Mouse (Mus musculus): ENCODE data around the gene Dgki.

The Dgki gene

DNA sequence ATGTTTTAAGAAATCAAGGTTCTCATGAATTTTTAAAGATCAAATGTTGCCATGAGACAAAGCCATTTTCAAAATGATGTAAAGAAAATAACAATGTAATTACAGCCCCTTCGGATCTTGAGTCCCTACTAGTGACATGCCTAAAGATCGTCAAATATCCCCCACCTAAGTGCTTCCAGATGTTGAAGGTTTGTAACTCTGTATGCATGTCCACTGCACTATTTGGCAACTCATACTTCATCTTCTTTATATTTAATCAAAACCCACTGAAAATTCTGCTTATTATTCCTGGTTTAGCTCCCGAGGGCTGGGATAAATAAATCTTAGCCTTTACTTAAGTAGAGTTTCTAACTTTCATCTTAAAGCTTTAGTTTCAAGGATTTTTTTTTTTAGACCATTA is 458.3 kb downstream of the Dgki start:
- no peak for DNase-seq

DNA sequence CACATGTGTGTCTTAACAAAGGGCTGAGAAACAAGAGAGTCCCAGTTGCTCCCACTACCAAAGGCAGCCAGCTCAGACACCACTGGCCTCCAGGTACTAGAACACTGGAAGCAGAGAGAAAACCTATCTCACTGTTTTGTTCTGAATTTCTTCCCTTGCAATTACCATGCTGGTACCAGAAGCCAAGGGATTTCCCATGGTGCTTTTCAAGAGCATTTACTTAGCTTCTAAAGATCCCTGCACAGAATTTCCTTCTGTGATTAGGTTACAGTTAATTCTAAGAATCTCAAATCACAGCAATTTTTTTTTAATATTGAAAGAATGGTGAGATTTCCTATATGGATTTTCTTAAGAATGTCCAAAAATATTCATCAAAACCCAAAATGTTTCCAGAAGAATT is 458.8 kb downstream of the Dgki start:
- DNase-seq: no peak

DNA sequence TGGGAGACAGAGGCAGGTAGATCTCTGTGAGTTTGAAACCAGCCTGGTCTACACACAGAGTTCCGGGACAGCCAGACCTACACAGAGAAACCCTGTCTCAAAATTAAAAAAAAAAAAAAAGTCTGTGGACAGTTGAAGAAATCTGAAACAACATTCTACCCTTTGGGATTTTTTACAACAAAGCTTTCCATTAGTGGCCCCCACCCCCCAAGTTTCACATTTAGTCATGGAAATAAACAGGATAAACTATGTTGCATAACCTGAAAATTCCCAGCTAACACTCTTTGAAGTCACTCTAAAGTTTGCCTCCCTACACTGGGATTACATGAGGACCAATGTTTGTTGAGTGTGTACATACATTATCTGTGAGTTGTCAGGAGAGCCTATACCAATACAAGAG is 461.2 kb downstream of the Dgki start:
- no peak for DNase-seq

DNA sequence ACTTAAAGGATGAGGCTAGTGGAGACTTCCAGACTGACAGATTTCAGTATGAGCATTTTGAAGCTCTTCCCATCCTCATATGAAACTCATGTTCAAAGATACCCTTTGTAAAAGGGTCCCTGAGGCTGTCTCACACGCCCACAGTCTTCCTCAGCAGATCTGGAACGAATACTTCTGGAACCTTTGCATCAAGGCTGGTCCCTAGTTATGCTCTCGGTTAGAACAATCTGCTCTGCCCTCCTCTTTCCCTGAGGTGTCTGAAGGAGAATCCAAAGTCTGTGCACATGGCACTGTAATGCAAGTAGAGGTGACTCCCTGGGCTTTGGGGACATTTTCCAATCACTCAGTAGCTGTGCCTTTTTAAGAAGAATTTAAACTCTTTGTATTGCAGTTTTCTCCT is 464.6 kb downstream of the Dgki start:
- no peak for DNase-seq

DNA sequence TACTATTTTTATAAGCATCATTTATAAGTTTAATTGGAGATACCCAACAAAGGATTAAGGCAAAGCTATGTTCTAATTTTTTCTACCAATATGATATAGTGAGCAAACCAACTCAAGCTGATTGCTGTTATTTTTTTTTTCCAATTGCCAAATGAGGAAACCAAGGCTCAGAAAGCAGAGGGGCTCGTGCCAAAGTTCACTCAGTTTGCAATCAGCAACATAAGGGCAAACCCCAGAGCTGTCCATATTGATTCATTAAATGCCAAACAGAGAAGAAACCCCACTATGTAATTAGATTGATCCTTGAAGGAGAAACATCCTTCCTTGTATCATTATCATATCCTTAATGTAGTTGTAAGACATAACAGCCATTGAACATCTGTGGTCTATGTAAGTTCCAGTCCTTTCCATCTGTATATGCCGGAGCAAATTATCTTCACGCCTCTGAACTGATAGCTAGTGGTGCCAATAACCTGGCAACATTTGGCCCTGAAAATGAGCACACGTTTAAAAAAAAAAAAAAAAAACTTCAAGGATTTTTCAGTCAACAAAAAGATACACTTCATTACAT is 465.2 kb downstream of the Dgki start:
- DNase-seq: no peak

DNA sequence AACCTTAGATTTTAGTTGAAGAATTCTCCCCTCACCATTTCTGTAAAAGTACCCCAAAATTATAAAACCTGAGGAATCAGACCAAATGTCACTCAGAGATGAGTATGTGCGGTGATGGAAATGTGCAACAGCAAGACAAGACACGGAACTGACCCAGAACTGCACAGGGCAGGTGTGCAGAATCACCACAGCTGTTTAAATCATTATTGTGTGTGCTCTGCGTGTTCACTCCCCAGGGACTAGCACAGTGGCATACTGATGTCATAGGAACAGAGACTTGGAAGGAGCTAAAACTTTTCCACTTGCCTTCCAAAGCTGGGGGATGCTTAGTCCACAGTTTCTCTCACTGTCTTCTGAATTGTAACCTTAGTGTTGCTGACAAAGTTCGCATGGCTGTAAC is 467.3 kb downstream of the Dgki start:
- no peak for DNase-seq

DNA sequence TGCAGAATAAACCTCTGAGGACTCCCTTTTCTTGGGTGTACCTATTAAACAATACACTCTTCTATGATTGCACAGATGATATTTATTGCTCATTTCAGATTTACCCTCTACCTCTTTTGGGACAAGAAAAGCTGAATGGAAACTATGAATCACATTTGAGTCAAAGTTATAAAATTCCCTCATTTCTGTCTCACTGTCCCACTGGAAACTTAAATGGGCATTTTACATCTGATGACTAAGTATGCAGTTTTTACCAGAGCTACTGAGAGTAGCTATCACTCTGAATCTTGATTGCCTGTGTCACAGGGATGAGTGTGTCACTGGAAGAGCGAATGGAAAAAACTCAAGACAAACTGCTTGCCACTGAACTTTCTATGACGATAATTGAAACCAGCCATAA is 467.8 kb downstream of the Dgki start:
- DNase-seq: no peak

DNA sequence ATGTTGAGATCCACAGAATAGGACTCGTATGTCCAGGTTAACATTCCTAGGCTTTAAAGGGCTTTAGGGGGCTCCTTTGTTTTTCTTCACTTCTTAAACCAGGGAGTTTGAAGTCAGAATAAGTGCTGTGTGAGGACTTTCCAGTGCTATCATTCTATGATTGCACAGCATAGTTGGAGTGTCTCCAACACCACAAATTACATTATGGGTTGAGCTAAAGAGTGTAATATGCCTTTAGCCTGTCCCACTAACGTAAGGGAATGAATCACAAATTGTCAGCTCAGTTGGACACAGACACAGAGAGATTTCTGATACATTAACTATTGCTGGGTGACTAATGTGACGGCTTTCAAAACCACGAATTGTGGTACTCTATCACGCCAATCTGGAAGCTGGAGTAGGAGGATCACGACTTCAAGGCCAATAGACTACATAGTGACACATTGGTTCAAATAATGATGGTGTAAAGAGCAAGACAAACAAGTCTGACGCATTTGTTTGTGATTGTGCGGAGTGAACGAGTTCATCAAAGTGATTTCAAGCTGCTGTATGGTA is 469.5 kb downstream of the Dgki start:
- DNase-seq: no peak

DNA sequence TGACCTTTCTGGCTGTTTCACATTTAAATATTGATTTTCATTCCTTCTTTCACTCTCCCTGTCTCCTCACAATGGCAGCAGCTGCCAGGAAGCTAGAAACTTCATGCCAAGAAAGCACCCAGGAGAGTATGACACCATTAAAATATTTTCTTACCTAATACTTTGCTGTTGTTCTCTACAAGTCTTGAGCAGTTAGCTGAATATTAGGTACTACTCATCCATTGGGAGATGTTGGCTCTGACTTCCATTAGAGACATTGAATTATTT is 480.3 kb downstream of the Dgki start:
- DNase-seq: no peak

DNA sequence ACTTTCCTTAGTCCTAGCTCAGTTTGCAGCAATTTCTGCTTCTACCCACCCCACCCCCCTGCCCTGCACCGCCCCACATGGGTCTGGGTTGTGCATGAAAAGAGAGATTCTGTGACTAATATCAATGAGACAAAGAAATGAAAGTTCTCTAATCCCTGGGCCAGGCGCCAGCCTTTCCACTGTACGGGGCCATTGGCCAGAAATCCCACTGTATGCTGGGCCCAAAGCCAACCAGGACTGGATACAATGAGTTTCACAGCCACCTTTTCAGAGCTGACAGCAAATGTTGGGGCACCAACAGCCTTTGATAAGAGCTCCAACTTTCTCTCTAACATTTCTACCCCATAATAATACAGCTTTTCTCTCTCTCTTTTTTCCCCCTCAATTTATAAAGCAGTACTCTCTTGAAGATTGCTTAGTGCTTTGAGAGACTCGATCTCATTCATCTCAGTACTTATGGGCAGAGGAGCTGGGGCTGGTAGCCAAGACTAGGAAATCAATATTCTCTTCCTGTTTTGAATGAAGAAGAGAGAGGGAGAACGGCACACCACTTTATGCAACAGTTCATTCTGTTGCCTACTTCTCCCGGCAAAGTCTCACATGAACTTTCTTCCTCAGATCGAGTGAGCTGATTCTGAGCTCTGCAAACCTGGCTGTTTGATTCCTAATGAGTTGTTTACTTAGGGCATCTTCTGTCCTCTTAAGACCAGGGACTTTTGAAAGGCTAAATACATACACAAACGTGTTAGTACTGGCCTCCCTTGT is 480.8 kb downstream of the Dgki start:
- peak; percentile 74 for DNase-seq

DNA sequence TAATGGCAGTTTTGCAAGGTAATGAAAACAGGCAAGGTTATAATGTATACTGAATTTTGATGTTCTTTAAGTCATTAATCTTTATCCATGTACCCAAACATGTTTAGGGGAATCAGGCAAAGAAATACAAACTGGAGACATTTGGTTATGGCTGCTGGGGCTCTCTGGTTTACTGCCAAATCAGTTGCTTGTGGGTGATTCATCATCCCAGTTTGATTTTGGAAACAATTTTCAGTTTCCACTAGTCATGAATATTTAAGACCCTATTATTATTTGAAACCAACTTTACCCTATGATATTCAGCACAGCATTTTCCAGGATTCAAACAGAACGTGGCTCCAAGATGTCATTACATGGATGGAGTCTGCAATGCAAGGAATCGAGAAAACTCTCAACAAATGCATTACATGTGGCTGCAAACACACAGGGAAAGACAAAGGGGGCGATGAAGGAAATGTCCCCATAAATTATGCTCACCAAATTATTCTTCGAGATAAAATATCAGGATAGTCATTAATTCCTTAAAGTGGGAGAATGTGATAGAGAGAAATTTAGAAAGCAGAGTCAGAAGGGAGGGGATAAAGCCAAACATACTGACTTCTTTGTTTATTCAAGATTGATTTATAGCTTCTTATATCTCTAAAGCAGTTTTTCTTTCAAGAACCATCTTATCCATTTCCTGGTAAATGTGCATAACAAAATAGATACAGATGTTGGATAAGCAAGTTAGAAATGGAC is 481.5 kb downstream of the Dgki start:
- DNase-seq: no peak

DNA sequence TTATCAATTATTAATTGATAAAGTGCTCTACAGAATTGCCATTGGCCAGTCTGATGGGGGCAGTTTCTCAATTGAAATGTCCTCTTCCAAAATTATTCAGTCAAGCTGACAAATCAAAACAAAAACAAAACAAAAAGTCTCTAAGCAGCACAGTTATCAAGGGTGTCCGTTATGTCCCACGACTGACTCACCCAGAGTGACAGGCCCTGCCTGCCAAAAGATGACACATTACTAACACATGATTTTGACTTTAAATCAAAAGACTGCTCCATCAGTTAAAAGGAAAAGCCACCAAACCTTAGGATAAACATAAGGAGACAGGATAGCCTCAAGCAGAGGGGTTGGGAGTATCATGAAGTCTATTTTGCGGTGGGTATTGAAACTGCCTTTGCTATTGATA is 483.3 kb downstream of the Dgki start:
- DNase-seq: no peak

DNA sequence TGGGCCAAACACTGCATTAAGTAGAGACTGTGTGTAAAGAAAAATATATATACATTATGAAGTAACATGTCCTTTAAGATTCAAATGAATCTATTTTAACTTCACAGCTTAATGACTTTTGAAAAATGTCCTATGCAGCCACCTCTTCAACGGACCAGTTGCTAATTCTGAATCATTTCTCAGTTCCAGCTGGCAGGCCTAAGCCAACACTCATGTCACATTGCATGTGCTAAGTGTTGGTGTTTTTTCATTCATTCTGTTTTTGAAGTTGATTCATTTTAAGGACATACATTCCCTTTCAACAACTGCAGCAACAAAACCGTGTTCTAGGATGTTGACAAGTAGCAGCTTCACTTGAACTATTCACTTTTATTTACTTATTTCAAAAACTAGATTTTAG is 484.0 kb downstream of the Dgki start:
- DNase-seq: no peak

DNA sequence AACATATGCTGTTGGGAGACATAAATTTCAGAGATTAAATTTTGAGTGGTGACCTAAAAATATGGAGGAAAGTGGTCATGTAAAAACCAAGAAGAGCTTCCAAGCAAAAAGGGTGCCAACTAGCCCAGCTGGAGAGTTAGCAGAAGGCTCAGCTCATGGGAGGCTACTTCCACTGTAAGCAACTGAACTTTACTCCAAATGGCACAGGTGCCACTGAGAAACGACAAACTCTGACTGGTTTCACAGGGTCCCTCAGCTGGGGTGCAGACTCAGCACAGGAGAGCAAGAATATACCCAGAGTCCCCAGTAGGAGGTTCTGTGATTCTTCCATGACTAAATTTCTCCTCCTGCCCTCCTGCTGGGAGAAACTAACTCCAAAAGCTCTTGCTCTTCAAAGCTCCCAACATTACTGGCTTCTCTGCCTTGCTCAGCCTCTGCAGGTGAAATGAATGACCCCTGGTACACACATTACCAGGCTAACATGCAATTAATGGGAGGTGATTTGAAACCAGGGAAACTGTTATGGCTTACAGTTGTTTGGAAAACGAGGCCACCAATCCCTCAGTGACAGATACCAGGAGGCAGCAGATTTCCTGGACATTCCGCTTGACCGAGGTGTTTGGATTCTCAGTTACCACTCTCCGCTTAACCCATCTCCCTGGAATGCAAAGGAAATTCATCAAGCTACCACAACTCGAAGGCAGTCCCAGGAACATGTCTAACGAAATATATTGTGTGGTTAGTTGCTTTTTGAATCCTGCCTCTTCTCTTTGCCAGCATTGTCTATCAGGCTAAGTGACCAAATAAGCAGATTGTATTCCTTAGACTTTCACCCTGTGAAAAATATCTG is 487.1 kb downstream of the Dgki start:
- DNase-seq: no peak

DNA sequence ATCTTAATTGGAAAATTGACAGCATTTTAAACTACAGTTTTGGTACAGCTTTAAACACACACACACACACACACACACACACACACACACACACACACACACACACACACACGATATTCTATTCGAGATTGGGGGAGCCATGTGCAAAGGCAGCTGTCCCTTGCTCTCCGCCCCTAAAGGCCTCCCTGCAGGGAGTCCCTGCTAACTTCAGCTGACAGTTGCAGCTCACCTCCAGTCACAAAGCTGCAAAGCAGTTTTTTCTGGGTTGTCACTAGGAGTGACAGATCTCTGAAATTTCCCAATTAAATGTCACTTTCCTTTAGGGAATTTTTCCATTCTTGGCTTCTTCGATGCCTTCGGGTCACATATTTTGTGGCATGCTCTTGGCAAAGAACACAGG is 489.5 kb downstream of the Dgki start:
- DNase-seq: no peak

DNA sequence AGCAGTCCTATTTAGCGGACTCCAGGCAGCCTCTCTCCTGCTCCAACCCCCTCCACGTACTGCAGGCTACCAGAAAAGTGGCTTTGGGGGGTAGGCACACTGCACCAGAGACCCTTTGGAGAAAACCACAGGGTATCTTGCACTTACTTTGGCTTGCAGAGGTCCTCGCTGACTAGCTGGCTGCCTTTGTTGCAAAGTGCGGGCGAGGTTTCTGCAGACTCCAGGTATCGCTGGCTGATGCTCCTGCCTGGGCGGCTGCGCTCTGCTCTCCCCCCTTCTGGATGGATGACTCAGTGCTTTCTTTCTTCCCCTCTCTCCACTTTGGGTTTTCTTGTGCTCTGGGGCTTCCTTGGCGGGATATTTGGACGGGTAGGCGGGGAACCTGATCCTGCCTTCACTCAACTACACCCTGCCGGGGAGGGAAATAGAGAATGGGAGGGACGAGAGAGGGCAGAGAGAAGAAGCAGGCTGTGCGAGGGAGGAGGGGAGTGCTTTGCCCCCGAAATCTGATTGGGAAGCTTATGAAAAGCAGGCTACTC is 490.2 kb downstream of the Dgki start, which contains the start of gene Ptn:
Gene Ptn, minus strand, starts transcription at position 474 of the 539 bp plus-strand sequence.
- no peak for DNase-seq

DNA sequence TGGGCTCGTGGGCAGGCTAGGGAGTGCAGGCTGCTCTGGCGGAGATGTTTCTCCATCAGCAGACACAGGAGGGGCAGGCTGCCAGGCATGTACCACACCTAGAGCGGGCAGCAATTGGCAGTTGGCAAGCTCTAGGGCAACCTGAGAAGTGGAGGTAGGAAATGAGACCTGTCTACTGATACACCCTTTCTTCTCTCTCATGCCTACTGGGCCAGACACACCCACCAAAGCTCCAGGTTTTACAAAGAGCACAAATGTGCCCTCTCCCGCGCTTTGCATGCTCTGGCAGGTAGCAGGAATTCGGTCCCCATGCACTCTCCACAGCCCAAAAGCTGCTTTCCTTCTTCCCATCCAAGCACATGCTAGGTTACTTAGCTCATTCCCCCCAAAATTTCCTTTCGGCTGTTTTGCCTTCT is 490.7 kb downstream of the Dgki start:
- peak; percentile 7 for DNase-seq

DNA sequence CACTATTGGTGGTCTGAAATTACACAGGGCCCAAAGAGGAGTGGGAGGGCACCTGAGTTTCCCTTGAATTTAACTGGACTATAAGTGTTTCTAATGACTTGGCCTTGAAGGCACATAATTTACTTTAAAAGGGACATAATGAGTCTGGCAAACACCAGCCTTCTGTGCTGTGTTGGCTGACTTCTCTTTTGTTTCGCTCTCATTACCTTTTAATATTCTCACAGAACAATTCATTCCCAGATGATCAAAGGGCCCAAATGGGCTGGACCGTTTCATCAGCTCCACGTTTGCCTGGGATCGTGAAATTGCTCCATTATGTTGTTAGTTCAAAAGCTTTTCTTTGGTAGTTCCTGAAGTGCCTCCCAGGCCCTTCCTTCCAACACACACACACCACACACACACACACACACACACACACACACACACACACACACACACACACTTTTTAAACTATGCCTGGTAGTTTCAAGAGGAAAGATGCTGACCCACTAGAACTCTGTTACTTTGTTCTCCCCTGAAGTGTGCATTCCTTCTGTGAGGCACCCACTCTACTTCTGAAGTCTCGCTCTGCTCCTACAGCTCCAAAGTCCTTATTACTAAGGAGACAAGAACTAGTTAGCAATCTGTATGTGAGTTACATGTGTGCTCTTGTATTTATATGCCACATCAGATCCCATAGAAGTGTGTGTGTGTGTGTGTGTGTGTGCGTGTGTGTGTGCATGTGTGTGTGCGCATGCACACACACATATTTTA is 491.5 kb downstream of the Dgki start:
- DNase-seq: no peak

DNA sequence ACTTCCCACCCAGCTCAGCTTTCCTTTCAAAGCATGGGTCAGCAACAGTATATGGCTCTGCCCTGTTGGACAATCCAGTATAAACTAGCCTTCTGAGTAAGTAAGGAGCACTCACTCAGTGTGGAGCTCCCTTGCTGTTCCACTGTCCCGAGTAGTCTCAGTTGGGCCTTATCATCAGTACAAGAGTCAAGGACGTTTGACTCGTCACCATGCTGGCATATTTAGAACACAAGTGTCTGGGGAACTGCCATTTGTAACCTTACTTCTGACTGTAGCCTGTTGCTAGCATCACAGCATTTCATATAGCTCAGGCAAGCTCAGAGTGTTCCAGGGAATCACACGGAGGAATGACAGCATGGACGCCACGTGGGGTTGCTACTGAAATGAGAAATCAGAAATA is 493.1 kb downstream of the Dgki start:
- no peak for DNase-seq

DNA sequence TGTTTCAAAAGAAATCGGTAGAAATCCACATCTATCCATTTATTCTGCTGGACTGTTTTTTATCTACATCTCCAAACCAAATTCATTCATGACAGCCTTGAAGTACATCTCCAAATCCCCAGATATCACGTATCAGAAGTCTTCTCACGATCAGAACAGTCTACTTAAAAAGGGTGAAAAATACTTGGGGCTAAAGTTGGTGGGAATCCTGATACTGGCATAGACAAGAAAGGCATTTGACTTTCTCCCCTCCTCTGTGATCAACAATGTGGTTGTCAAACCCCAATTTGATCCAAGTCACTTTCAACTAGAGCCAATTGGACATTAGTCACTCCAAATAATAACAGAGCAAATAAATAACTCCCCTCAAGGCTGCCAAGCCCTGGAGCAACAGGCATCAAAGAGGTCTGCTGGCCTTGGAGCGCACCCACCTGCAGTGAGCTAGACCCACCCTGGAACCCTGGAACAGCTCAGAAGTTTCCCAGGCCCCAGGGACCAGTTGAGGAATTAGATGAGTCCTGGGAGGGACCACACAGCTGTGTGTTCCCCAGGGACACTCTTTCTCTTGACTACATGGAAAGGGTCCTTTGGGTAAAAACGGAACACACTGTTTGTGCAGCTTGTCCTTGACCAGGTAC is 499.6 kb downstream of the Dgki start:
- no peak for DNase-seq

DNA sequence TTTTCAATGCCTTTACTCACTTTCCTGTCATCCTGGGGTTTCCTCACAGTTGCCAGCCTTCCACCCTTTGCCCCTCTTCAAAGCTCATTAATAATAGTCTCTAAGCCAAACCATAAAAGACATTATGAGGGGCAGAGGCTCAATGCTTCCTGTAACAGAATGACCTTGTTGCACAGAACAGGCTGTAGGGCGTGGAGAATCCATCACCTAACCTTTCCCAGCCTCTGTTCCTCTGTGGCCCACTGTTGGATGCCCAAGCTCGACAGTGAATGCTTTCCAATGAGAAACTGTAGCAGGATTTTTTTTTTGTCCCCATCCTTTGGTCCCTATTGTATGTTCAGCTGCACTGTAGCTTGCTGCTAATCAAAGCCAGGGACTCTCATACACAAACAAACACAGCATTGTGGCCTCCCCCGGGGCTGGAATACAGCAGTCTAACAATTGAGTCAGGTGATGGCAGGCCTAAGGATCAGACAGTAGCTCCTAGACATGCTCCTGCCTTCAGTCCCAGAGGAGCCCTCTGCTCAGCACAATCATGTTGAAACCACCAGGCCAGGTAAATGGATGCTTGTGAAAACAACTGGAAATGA is 502.8 kb downstream of the Dgki start:
- no peak for DNase-seq
